Mouse (Mus musculus): ENCODE data around the gene Slc17a5. TPM values are rescaled to one million over a fixed set of nuclear protein-coding genes. Genes with fewer than 3 reads are reported as not detected.
"Not testable (repeated sequence)": the region's sequence is repeated elsewhere in the genome, so short reads cannot be mapped to it uniquely, and the experiment has no call there.

The Slc17a5 gene
- polyA plus RNA-seq, 1 experiment from 2014 or later: 16.9 TPM

DNA sequence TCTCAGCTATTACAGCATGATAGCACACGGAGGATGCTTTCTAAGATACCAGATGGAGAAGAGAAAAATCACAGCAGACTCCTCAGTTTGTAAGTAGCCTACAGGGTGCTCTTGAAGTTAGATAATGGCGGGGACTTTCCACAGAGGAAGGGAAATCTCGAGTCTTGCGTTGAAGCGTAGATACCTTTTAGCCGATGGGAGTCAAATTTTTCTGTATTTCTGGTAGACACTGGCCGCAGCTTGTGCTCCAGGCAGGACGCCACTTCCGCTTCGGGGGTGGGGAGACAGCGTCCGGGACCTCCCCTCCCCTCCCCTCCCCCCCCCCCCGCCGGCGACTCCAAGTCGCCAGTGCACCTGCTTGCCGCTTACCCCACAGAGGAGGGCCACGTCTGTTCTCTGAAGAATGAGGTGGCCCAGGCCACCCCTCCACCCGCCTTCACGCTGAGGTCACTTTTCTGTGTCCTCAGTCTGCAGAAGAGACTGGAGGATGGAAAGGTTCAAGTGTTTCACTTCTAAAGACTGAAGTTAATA is 98.9 kb downstream of the Slc17a5 start, which contains the start of gene Eef1a1:
Gene Eef1a1 (minus strand): TSS at position 262 of the 531 bp plus-strand sequence.
- Histone ChIP-seq H3K9me3 (ENCODE audit: control insufficient read depth, low read length) (no peaks in the 10 kb centered on the region), H3K36me3 (ENCODE audit: control insufficient read depth, insufficient read depth, low read length) (no peaks in the 10 kb centered on the region)
- 2% methylated on average over 16 of the region's 20 CpGs for WGBS

DNA sequence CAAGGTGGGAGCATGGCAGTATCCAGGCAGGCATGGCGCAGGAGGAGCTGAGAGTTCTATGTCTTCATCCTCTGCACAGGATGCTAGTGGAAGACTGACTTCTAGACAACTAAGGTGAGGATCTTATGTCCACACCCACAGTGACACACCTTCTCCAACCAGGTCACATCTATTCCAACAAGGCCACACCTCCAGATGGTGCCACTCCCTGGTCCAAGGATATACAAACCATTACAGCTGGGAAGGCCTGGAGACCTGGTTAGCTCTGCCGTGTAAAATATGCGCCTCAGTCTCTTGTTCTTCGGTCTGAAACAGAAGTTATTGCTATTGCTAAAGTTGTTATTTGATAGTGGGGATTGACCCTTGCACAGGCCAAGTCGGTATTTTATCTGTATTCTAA is 99.8 kb downstream of the Slc17a5 start:
- not testable (repeated sequence) for DNase-seq; H3K4me3 ChIP-seq (replicated peaks; ENCODE audit: low read depth, low read length); H3K27me3 ChIP-seq (ENCODE audit: control insufficient read depth, insufficient read depth, low read length); H3K4me2 ChIP-seq (ENCODE audit: low read length); H3K36me3 ChIP-seq (ENCODE audit: control insufficient read depth, insufficient read depth, low read length); H3K27ac ChIP-seq (replicated peaks; ENCODE audit: low read depth, low read length); H3K4me1 ChIP-seq (ENCODE audit: control insufficient read depth, insufficient read depth, low read length); H3K9me3 ChIP-seq (ENCODE audit: control insufficient read depth, low read length); ATAC-seq (ENCODE audit: low FRiP score, low TSS enrichment); H3K9ac ChIP-seq (replicated peaks; ENCODE audit: low read length)
- 96% methylated on average over 5 of the region's 5 CpGs for WGBS

More for the DNA sequence above, 98.9 kb downstream of the Slc17a5 start, which contains the start of gene Eef1a1:
- no peaks in the 10 kb centered on the region for H3K27me3 ChIP-seq (ENCODE audit: control insufficient read depth, insufficient read depth, low read length)
- 0 out of 2 replicates have a peak, but pooled peaks cover 6% of the 10 kb centered on the region for H3K4me1 ChIP-seq (ENCODE audit: control insufficient read depth, insufficient read depth, low read length)
- peak; percentile 29; the same call in 1 of the 2 replicates for ATAC-seq (ENCODE audit: low FRiP score, low TSS enrichment)
- peak within 1 kb of the TSS; percentile 35 for H3K4me3 ChIP-seq (replicated peaks; ENCODE audit: low read depth, low read length)
- peak within 1 kb of the TSS; percentile 45; the same call in 1 of the 2 replicates for H3K27ac ChIP-seq (replicated peaks; ENCODE audit: low read depth, low read length)
- peak within 1 kb of the TSS; percentile 62 for H3K4me2 ChIP-seq (ENCODE audit: low read length)
- DNase-seq: peak; percentile 60
- peak within 1 kb of the TSS; percentile 63 for H3K9ac ChIP-seq (replicated peaks; ENCODE audit: low read length)

Other genes with a start within 250 kb of the Slc17a5 start
- not detected in 2 replicates for gene Gsta2, start 232.3 kb downstream of the Slc17a5 start, polyA plus RNA-seq (2014; fragmentation: Nextera tagmentation; extraction: Ambion mirVana)
- gene Dppa5a, start 219.9 kb downstream of the Slc17a5 start, polyA plus RNA-seq (2014; fragmentation: Nextera tagmentation; extraction: Ambion mirVana): 5.1 and 5.9 TPM in 2 replicates
- gene Ooep, start 209.3 kb downstream of the Slc17a5 start, polyA plus RNA-seq (2014; fragmentation: Nextera tagmentation; extraction: Ambion mirVana): 6.6 and 6.8 TPM in 2 replicates
- 0.35 and 0.53 TPM in 2 replicates for gene Ddx43, start 192.3 kb downstream of the Slc17a5 start, polyA plus RNA-seq (2014; fragmentation: Nextera tagmentation; extraction: Ambion mirVana)
- 0.28 and 0.58 TPM in 2 replicates for gene Cgas, start 144.8 kb downstream of the Slc17a5 start, polyA plus RNA-seq (2014; fragmentation: Nextera tagmentation; extraction: Ambion mirVana)
- gene Mto1, start 139.8 kb downstream of the Slc17a5 start, polyA plus RNA-seq (2014; fragmentation: Nextera tagmentation; extraction: Ambion mirVana): 22.3 and 27.4 TPM in 2 replicates
- gene Gm17324, start 139.3 kb downstream of the Slc17a5 start, polyA plus RNA-seq (2014; fragmentation: Nextera tagmentation; extraction: Ambion mirVana): 0.92 and 1.4 TPM in 2 replicates
- gene Eef1a1, start 98.9 kb downstream of the Slc17a5 start, polyA plus RNA-seq (2014; fragmentation: Nextera tagmentation; extraction: Ambion mirVana): 3,788 and 4,401 TPM in 2 replicates
- 0.97 and 1.8 TPM in 2 replicates for gene Cd109, start 27.5 kb upstream of the Slc17a5 start, polyA plus RNA-seq (2014; fragmentation: Nextera tagmentation; extraction: Ambion mirVana)

All from midbrain, embryonic 14.5 days (tissue).